Mouse (Mus musculus): ENCODE measurements around the gene Stx8. TPM values are rescaled to one million over a fixed set of nuclear protein-coding genes. Genes with fewer than 3 reads are reported as not detected.

Gene Stx8
- polyA plus RNA-seq, 1 experiment from 2014 or later = 59.4 TPM

DNA sequence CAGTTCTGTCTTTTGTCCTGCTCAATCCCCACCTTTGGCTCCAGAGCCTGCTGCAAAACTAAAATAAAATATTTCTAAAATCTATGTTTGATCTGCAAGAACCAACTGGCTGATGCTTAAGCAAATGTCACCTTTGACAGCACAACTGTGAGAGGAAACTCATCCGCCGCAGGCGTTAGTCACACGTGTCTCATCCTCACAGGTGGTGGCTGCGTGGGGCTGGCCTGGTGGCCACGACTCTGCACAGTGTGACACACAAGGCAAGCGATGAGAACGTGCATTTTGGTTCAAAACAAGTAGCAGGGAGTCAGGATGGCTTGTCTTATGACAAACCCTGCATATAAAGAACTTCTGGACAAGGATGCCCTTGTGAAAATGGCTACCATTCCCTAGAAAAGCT is 233.1 kb downstream of the Stx8 start:
- H3K9me3 ChIP-seq = no peaks in the 10 kb centered on the region
- H3K9ac ChIP-seq = no peak overlapping the region
- peaks cover 69% of the 10 kb centered on the region for H3K4me1 ChIP-seq
- no peaks in the 10 kb centered on the region for H3K36me3 ChIP-seq
- ATAC-seq (ENCODE audit: low FRiP score, low read depth) = no peak
- H3K27me3 ChIP-seq = no peaks in the 10 kb centered on the region
- H3K27ac ChIP-seq = no peak overlapping the region
- no peak overlapping the region for H3K4me2 ChIP-seq (replicated peaks)
- no peak overlapping the region for H3K4me3 ChIP-seq
- WGBS = 66% methylated on average over 8 of the region's 8 CpGs

DNA sequence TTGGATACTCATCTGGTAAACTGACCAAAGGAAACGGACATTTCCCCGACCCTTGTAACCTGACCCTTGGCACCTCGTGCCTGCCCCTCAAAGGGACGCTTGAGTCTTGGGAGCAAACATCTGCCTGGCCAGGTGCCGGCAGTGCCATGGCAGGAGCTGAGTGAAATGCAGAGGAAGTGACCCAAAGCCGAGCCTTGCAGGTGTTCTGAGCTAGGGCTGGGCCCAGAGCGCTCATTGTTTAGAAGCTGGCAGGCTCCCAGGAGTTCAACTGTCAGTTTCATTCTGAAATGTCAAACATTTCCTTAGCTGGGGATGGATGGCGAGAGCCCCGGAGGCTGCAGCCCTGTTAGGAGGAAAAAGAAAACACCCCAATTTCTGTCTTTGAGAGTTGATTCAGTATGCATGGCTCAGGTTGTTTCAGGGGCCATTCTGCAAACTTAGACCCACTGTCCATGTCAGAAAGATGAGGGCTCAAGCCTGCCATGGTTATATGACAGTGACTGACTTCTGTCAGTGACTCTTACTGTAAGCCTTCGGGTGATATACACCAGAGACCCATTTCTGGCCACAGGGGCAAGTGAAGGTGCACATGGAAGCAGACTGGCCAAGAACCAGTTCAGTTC is 233.9 kb downstream of the Stx8 start:
- Histone ChIP-seq H3K9ac (no peak overlapping the region), H3K27me3 (0 out of 2 replicates have a peak, but pooled peaks cover under 1% of the 10 kb centered on the region), H3K4me1 (peaks cover 65% of the 10 kb centered on the region), H3K36me3 (no peaks in the 10 kb centered on the region), H3K4me2 (replicated peaks) (no peak overlapping the region), H3K4me3 (no peak overlapping the region), H3K27ac (no peak overlapping the region), H3K9me3 (no peaks in the 10 kb centered on the region)
- WGBS = 19% methylated on average over 10 of the region's 10 CpGs
- no peak for ATAC-seq (ENCODE audit: low FRiP score, low read depth)

- ATAC-seq (ENCODE audit: low FRiP score, low read depth) = no peak
- Histone ChIP-seq H3K4me2 (replicated peaks) (no peak overlapping the region), H3K4me3 (no peak overlapping the region), H3K27me3 (peaks cover 3% of the 10 kb centered on the region; the same call in 1 of the 2 replicates), H3K27ac (no peak overlapping the region), H3K4me1 (peaks cover 59% of the 10 kb centered on the region), H3K9ac (no peak overlapping the region), H3K36me3 (no peaks in the 10 kb centered on the region), H3K9me3 (no peaks in the 10 kb centered on the region)
- WGBS = 75% methylated on average over 4 of the region's 4 CpGs
These were observed 234.5 kb downstream of the Stx8 start for GRCm38 (mm10) chr11:68200500-68200899.

DNA sequence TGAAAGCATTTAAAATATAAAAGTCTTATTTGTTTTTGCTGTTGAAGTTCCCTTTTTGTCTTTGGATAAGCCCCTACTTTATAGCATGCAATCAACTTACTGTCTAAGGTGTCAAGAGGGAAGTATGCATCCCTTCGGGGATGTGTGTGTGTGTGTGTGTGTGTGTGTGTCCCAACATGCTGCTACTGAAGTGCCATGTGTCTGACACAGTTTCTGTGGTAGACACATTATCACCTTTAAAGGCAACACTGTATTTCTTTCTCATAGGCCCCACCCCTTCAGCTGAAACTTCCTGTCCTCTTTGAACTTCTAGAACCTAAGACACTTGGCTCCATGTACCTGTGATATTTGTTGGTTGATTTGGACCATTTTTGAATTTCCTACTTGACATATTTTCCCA is 235.1 kb downstream of the Stx8 start:
- no peaks in the 10 kb centered on the region for H3K9me3 ChIP-seq
- peaks cover 53% of the 10 kb centered on the region for H3K4me1 ChIP-seq
- no peak overlapping the region for H3K27ac ChIP-seq
- H3K4me3 ChIP-seq = no peak overlapping the region
- WGBS = 44% methylated on average over 1 of the region's 1 CpGs
- ATAC-seq (ENCODE audit: low FRiP score, low read depth) = no peak
- no peaks in the 10 kb centered on the region for H3K36me3 ChIP-seq
- no peak overlapping the region for H3K4me2 ChIP-seq (replicated peaks)
- H3K9ac ChIP-seq = no peak overlapping the region
- H3K27me3 ChIP-seq = peaks cover 3% of the 10 kb centered on the region; the same call in 1 of the 2 replicates

DNA sequence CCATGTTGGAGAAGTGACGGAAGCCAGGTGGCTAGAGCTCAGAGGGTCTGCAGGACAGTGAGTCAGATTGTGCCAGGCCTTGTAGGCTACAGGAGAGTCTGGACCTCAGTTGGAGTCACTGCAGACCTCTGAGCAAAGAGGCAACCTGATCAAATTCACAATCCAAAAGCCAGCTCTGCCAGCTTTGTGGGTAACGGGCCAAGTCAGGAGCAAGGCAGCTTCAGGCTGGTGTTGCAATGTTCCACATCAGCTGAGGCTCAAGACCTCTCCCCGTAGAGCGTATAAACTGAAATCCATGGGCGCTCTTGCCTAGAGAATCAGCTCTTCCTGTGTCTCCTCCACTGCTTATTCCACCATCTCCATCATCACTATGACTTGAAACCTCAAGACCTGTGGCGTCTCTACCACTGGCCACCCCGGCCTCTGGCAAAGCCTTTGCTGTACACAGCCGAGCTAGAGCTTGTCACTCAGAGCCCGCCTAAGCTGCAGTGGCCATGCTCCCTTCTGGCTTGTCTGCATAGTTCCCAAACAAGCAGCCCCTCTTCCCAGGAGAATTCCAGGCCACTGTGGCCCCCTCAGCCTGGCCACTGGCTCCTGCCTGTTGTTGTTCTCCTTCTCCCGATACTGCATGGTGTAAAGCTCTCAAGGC is 235.9 kb downstream of the Stx8 start:
- Histone ChIP-seq H3K4me2 (replicated peaks) (no peak overlapping the region), H3K36me3 (no peaks in the 10 kb centered on the region), H3K4me3 (no peak overlapping the region), H3K9me3 (no peaks in the 10 kb centered on the region), H3K27ac (no peak overlapping the region), H3K27me3 (peaks cover 3% of the 10 kb centered on the region; the same call in 1 of the 2 replicates), H3K9ac (no peak overlapping the region), H3K4me1 (peaks cover 44% of the 10 kb centered on the region)
- 76% methylated on average over 10 of the region's 10 CpGs for WGBS
- no peak for ATAC-seq (ENCODE audit: low FRiP score, low read depth)

- H3K4me1 ChIP-seq = peaks cover 39% of the 10 kb centered on the region
- H3K4me3 ChIP-seq = no peak overlapping the region
- no peaks in the 10 kb centered on the region for H3K36me3 ChIP-seq
- no peaks in the 10 kb centered on the region for H3K9me3 ChIP-seq
- H3K27ac ChIP-seq = no peak overlapping the region
- peaks cover 3% of the 10 kb centered on the region; the same call in 1 of the 2 replicates for H3K27me3 ChIP-seq
- 56% methylated on average over 10 of the region's 10 CpGs for WGBS
- no peak overlapping the region for H3K9ac ChIP-seq
- ATAC-seq (ENCODE audit: low FRiP score, low read depth) = no peak
- H3K4me2 ChIP-seq (replicated peaks) = no peak overlapping the region
These were observed 236.6 kb downstream of the Stx8 start for GRCm38 (mm10) chr11:68202561-68202960.

GRCm38 (mm10) chr11:68203658-68204315 is 237.8 kb downstream of the Stx8 start:
- peaks cover 49% of the 10 kb centered on the region for H3K4me1 ChIP-seq
- H3K9ac ChIP-seq = no peak overlapping the region
- H3K9me3 ChIP-seq = no peaks in the 10 kb centered on the region
- no peak for ATAC-seq (ENCODE audit: low FRiP score, low read depth)
- no peak overlapping the region for H3K4me2 ChIP-seq (replicated peaks)
- H3K27ac ChIP-seq = no peak overlapping the region
- no peaks in the 10 kb centered on the region for H3K36me3 ChIP-seq
- 35% methylated on average over 10 of the region's 10 CpGs for WGBS
- H3K27me3 ChIP-seq = peaks cover 3% of the 10 kb centered on the region; the same call in 1 of the 2 replicates
- no peak overlapping the region for H3K4me3 ChIP-seq

DNA sequence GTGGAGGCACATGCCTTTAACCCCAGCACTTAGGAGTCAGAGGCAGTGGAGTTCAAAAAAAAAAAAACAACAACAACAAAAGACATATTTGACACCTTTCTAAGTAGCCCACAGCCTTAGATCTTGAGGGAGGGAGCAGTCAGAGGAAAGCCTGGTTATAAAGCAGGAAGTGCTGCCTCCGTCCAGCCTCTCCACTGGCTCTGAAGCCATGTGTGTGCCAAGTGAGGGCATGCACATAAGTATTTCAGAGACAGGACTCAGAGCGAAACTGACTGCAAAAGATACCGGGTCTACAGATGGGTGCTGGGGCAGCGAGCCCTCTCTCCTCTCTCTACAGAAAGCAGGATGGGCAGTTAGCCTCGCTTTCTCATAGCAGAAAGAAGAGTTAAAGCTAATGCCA is 238.4 kb downstream of the Stx8 start:
- H3K27ac ChIP-seq = no peak overlapping the region
- no peak for ATAC-seq (ENCODE audit: low FRiP score, low read depth)

DNA sequence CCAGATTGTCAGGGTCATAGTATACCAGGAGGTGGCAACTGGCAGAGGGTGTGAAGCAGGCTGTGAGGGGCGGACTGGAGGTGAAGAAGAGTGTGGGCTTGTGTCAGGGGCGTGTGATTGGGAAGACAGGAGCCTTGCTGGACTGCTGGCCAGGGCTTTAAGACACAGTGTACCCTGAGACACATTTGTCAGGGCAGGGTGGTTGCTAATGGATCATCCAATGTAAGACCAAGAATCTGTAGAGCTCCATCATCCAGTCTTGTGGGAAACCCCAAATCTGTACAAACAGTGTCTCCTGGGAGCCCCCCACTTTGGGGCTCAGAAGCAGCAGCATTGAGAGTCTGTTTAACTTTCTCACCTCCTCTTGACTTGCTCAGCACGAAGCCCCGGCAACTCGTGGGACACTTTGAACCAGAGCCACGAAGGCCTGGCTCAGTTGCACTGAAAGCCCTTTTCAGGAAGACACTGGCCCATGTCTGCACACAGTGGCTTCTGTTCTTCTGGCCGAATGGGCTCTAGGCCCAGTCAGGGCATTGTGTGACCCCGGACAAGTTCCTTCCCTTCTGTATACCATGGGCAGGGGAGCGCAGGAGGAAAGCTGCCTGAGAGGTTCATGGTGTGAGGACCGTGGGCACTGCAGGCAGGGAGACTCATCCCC is 239.7 kb downstream of the Stx8 start:
- Histone ChIP-seq H3K27ac (no peak overlapping the region), H3K9ac (no peak overlapping the region), H3K36me3 (no peaks in the 10 kb centered on the region), H3K4me1 (peaks cover 35% of the 10 kb centered on the region), H3K9me3 (no peaks in the 10 kb centered on the region), H3K4me2 (replicated peaks) (no peak overlapping the region), H3K27me3 (peaks cover 3% of the 10 kb centered on the region; the same call in 1 of the 2 replicates), H3K4me3 (no peak overlapping the region)
- no peak for ATAC-seq (ENCODE audit: low FRiP score, low read depth)
- WGBS = 85% methylated on average over 10 of the region's 10 CpGs

More for the DNA sequence above, 238.4 kb downstream of the Stx8 start:
- Histone ChIP-seq H3K4me1 (peaks cover 48% of the 10 kb centered on the region), H3K9me3 (no peaks in the 10 kb centered on the region), H3K4me2 (replicated peaks) (no peak overlapping the region), H3K36me3 (no peaks in the 10 kb centered on the region), H3K27me3 (peaks cover 3% of the 10 kb centered on the region; the same call in 1 of the 2 replicates), H3K4me3 (no peak overlapping the region), H3K9ac (no peak overlapping the region)
- 68% methylated on average over 5 of the region's 5 CpGs for WGBS

DNA sequence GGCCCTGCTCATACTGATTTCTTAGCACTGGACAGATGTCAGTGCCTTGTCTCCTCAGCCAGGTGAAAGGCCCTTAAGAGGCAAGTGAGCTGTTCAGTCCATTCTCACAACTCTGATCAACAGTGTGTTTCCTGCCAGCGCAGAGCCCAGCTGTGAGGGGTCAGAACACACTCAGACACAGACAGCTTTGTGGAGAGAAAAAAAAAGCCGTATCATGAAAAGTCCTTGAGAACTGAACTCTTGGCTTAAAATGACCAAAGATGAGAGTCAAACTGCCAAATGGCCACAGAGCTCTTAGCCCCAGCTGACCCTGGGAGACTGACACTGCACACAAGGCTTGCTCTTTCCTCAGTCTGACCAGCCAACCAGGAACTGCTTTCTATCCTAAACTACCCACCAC is 242.0 kb downstream of the Stx8 start:
- peaks cover 3% of the 10 kb centered on the region; the same call in 1 of the 2 replicates for H3K27me3 ChIP-seq
- H3K9ac ChIP-seq = no peak overlapping the region
- no peaks in the 10 kb centered on the region for H3K36me3 ChIP-seq
- H3K27ac ChIP-seq = no peak overlapping the region; the same call in 1 of the 2 replicates
- no peaks in the 10 kb centered on the region for H3K9me3 ChIP-seq
- peaks cover 52% of the 10 kb centered on the region for H3K4me1 ChIP-seq
- no peak for ATAC-seq (ENCODE audit: low FRiP score, low read depth)
- WGBS = 81% methylated on average over 2 of the region's 2 CpGs
- H3K4me2 ChIP-seq (replicated peaks) = no peak overlapping the region
- no peak overlapping the region for H3K4me3 ChIP-seq

- H3K9me3 ChIP-seq = no peaks in the 10 kb centered on the region
- no peak overlapping the region; the same call in 1 of the 2 replicates for H3K27ac ChIP-seq
- H3K9ac ChIP-seq = no peak overlapping the region
- no peak overlapping the region for H3K4me2 ChIP-seq (replicated peaks)
- WGBS = 79% methylated on average over 1 of the region's 1 CpGs
- no peak for ATAC-seq (ENCODE audit: low FRiP score, low read depth)
- no peaks in the 10 kb centered on the region for H3K36me3 ChIP-seq
- peaks cover 52% of the 10 kb centered on the region for H3K4me1 ChIP-seq
- H3K27me3 ChIP-seq = peaks cover 3% of the 10 kb centered on the region; the same call in 1 of the 2 replicates
- no peak overlapping the region for H3K4me3 ChIP-seq
These were observed 242.6 kb downstream of the Stx8 start for GRCm38 (mm10) chr11:68208582-68208981.

DNA sequence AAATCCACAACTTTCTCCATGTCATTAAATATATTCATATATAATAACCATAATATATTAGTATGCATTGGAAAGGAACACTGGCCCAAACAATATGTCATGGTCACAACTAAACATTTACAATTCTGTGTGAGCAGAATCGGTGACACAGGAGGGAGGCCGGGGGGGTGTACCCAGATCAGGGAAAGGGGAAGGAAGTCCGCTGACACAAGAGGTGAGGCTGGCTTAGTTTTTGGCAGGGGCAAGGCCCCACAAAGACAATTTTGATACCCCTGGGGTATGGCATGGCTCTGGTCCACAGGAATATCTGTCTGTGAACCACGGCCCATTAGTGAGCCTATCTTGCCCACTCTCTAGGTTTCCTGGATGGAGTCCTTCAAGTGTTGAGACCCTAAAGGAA is 243.5 kb downstream of the Stx8 start:
- Histone ChIP-seq H3K9ac (no peak overlapping the region), H3K4me2 (replicated peaks) (no peak overlapping the region), H3K4me3 (no peak overlapping the region), H3K27ac (no peak overlapping the region), H3K36me3 (no peaks in the 10 kb centered on the region), H3K9me3 (no peaks in the 10 kb centered on the region), H3K27me3 (peaks cover 3% of the 10 kb centered on the region; the same call in 1 of the 2 replicates), H3K4me1 (peaks cover 53% of the 10 kb centered on the region)
- ATAC-seq (ENCODE audit: low FRiP score, low read depth) = no peak
- WGBS = 88% methylated on average over 4 of the region's 4 CpGs

Data from limb, embryonic 13.5 days (tissue).